Mouse (Mus musculus): ENCODE measurements around the gene Dhrs13. TPM values are rescaled to one million over a fixed set of nuclear protein-coding genes. Genes with fewer than 3 reads are reported as not detected.

The Dhrs13 gene
- total RNA-seq, 2 experiments from 2014 or later: 4.5 to 6.2 TPM

Small RNAs within 50 kb of the gene (microRNA-seq; reads per million reads assigned to microRNA genes)
- gene Mir144 (42.5 to 62.7 reads per million in 2 experiments), gene Mir451a (0 reads per million in 2 experiments), gene Mir451b (0 reads per million in 2 experiments)

Other genes with a start within 250 kb of the Dhrs13 start
- gene Gm10277, start 244.5 kb upstream of the Dhrs13 start, total RNA-seq (2021): not detected
- 1 to 10 TPM; 1.3 to 1.7 TPM for gene Pipox, start 138.2 kb upstream of the Dhrs13 start, total RNA-seq (2021)
- 100 to 1,000 TPM; 148 to 153 TPM for gene Sez6, start 101.5 kb upstream of the Dhrs13 start, total RNA-seq (2021)
- 10 to 100 TPM; 48.3 to 51.2 TPM for gene Phf12, start 49.5 kb upstream of the Dhrs13 start, total RNA-seq (2021)
- gene Flot2, start 5.7 kb downstream of the Dhrs13 start, total RNA-seq (2021): 10 to 100 TPM; 71.8 to 74.3 TPM
- gene Eral1, start 48.1 kb downstream of the Dhrs13 start, total RNA-seq (2021): 10 to 100 TPM; 19.8 to 21.2 TPM
- 10 to 100 TPM; 29.5 to 33.0 TPM for gene Fam222b, start 62.4 kb downstream of the Dhrs13 start, total RNA-seq (2021)
- gene Traf4, start 133.3 kb downstream of the Dhrs13 start, total RNA-seq (2021): 10 to 100 TPM; 10.9 to 15.0 TPM
- gene Nek8, start 144.4 kb downstream of the Dhrs13 start, total RNA-seq (2021): 1 to 10 TPM; 2.4 to 2.5 TPM
- 10 to 100 TPM; 22.3 to 24.0 TPM for gene Tlcd1, start 144.4 kb downstream of the Dhrs13 start, total RNA-seq (2021)
- 100 to 1,000 TPM; 714 to 715 TPM for gene Rpl23a, start 151.3 kb downstream of the Dhrs13 start, total RNA-seq (2021)
- gene Rab34, start 156.2 kb downstream of the Dhrs13 start, total RNA-seq (2021): 10 to 100 TPM; 26.8 to 28.5 TPM
- gene Proca1, start 161.1 kb downstream of the Dhrs13 start, total RNA-seq (2021): 1 to 10 TPM; 3.6 to 5.7 TPM
- 10 to 100 TPM; 61.0 to 66.3 TPM for gene Sdf2, start 213.5 kb downstream of the Dhrs13 start, total RNA-seq (2021)
- gene Supt6, start 213.7 kb downstream of the Dhrs13 start, total RNA-seq (2021): 100 to 1,000 TPM; 116 to 125 TPM
- 100 to 1,000 TPM; 194 to 217 TPM for gene 2610507B11Rik, start 229.5 kb downstream of the Dhrs13 start, total RNA-seq (2021)

Data from layer of hippocampus, postnatal 36 days (tissue).